Mouse (Mus musculus) liver, postnatal 0 days (tissue): ENCODE measurements around the gene Nectin2.
"Not testable (repeated sequence)": the region's sequence is repeated elsewhere in the genome, so short reads cannot be mapped to it uniquely, and the experiment has no call there.

Experiments
- CTCF ChIP-seq: sonication (generic); IDR thresholded peaks from 2 replicates; pipeline ENCODE4 v1.5.1; 2016; ENCODE audit warnings: antibody characterized with exemption, low read depth
- EP300 ChIP-seq: IDR thresholded peaks from 2 replicates; pipeline ENCODE4 v1.6.1; 2016; ENCODE audit warnings: antibody characterized with exemption, low read depth, mild to moderate bottlenecking

- TF ChIP-seq CTCF, EP300: not testable (repeated sequence)
Measured at GRCm38 (mm10) chr7:19791504-19791903, 41.2 kb upstream of the Nectin2 start.
